Mouse (Mus musculus): ENCODE data around the gene Sp4. TPM values are rescaled to one million over a fixed set of nuclear protein-coding genes. Genes with fewer than 3 reads are reported as not detected.

Sp4 gene
- polyA plus RNA-seq (2015; fragmentation: Nextera tagmentation; extraction: Ambion mirVana), result 12.7 and 13.7 TPM in 2 replicates

- DNase-seq (ENCODE audit: low spot score), result peak; percentile 93
Observed at GRCm38 (mm10) chr12:118301072-118301865, at the start of gene Sp4. TSS of gene Sp4 (minus strand) at chr12:118301440.

- DNase-seq (ENCODE audit: low spot score), result no peak
Observed at GRCm38 (mm10) chr12:118339107-118339506, 37.9 kb upstream of the Sp4 start.

- no peak for DNase-seq (ENCODE audit: low spot score)
Observed at GRCm38 (mm10) chr12:118338243-118338642, 37.0 kb upstream of the Sp4 start.

- no peak for DNase-seq (ENCODE audit: low spot score)
Observed at GRCm38 (mm10) chr12:118337291-118337690, 36.1 kb upstream of the Sp4 start.

- no peak for DNase-seq (ENCODE audit: low spot score)
Observed at GRCm38 (mm10) chr12:118328739-118329249, 27.6 kb upstream of the Sp4 start.

- no peak for DNase-seq (ENCODE audit: low spot score)
Observed at GRCm38 (mm10) chr12:118327566-118327965, 26.3 kb upstream of the Sp4 start.

- DNase-seq (ENCODE audit: low spot score), result no peak
Observed at GRCm38 (mm10) chr12:118326161-118326560, 24.9 kb upstream of the Sp4 start.

GRCm38 (mm10) chr12:118320076-118320475 is 18.8 kb upstream of the Sp4 start:
- no peak for DNase-seq (ENCODE audit: low spot score)

GRCm38 (mm10) chr12:118314477-118314845 is 13.2 kb upstream of the Sp4 start:
- no peak for DNase-seq (ENCODE audit: low spot score)

- no peak for DNase-seq (ENCODE audit: low spot score)
Observed at GRCm38 (mm10) chr12:118313805-118314476, 12.7 kb upstream of the Sp4 start.

- no peak for DNase-seq (ENCODE audit: low spot score)
Observed at GRCm38 (mm10) chr12:118303586-118303985, 2.3 kb upstream of the Sp4 start.

GRCm38 (mm10) chr12:118303066-118303465 is 1.8 kb upstream of the Sp4 start:
- no peak for DNase-seq (ENCODE audit: low spot score)

GRCm38 (mm10) chr12:118301866-118302835 is 911 bp upstream of the Sp4 start:
- DNase-seq (ENCODE audit: low spot score), result peak; percentile 98

- DNase-seq (ENCODE audit: low spot score), result no peak
Observed at GRCm38 (mm10) chr12:118300754-118301071, 527 bp downstream of the Sp4 start.

- DNase-seq (ENCODE audit: low spot score), result no peak
Observed at GRCm38 (mm10) chr12:118299956-118300355, 1.3 kb downstream of the Sp4 start.

- DNase-seq (ENCODE audit: low spot score), result no peak
Observed at GRCm38 (mm10) chr12:118299172-118299571, 2.1 kb downstream of the Sp4 start.

GRCm38 (mm10) chr12:118298516-118298915 is 2.7 kb downstream of the Sp4 start:
- DNase-seq (ENCODE audit: low spot score), result no peak

- no peak for DNase-seq (ENCODE audit: low spot score)
Observed at GRCm38 (mm10) chr12:118296236-118296635, 5.0 kb downstream of the Sp4 start.

- no peak for DNase-seq (ENCODE audit: low spot score)
Observed at GRCm38 (mm10) chr12:118295793-118296192, 5.4 kb downstream of the Sp4 start.

GRCm38 (mm10) chr12:118288947-118289346 is 12.3 kb downstream of the Sp4 start:
- DNase-seq (ENCODE audit: low spot score), result no peak

GRCm38 (mm10) chr12:118285099-118285498 is 16.1 kb downstream of the Sp4 start:
- DNase-seq (ENCODE audit: low spot score), result no peak
